Mouse (Mus musculus) kidney, postnatal 36 days (tissue): ENCODE results near the gene Ermap.
A peak's percentile ranks its signal among the peaks of the same experiment; 100 is the strongest.

Source experiments
- DNase-seq, 2 experiments: peaks; one replicate each; pipeline ENCODE4 v3.0.0; 2021 to 2022; ENCODE audit warnings: mixed read lengths in 2 of 2

The Ermap gene

DNA sequence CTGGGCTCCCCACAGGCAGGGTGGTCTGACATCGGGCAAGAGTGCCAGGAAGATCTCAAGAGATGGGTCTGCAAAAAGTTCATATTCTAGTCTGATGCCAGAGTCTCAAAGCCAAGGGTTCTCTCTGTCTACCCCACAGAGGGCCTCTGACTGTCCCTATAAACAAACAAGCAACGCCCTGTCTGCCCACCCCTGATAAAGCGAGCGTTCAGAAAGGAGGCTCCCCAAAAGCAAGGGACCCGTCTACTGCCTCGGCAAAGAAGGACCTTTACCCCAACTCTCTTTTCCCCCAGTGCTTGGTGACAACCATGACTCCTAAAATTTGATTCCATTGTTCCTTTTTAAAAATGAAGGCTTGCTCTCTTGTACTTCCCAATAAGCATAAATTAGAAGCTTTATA lies at the start of gene Ermap:
TSS of gene Ermap (minus strand) at position 148 of the 400 bp plus-strand sequence.
- no peak for DNase-seq

DNA sequence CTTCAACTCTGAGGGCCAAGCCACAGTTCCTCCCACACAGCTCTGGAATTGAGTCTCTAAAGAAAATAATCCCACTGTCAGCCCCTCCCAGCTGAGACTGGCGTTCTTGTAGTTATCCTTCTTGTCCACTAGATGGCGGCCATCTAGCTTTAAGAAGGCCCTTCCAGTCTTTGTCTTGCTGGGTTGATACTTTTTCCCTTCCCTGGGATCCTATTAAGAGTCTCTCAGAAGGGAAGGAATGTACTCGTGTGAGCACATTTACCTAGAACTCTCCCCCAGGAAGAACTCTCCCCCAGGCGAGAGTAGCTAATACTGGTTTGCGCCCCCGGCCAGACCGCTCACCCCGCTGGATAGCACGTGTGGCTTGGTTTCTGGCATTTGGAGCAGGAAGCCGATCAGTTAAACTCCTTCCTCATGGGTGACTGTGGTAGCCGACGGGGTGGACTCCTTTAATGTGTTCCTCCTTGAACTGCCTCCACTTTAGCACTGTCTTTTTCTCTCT lies 49.4 kb upstream of the Ermap start:
- peak in 1 of 2 experiments; percentile 39 for DNase-seq

DNA sequence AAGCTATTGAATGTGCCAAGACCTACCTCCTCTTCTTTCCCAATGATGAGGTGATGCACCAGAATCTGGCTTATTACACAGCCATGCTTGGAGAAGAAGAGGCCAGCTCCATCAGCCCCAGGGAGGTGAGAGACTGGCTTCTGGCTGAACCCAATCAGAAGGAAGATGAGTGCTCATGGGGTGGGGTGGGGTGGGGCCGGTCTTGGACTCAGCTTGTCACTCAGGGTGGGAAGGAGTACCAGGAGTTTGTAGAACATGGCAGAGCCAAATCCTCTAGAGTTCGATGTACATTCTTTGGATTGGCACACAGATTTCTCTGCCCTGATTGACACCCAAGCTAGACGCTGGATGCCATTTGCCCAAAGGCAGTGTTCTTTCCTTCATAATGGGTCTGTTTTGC lies 48.9 kb upstream of the Ermap start:
- DNase-seq = no peak

DNA sequence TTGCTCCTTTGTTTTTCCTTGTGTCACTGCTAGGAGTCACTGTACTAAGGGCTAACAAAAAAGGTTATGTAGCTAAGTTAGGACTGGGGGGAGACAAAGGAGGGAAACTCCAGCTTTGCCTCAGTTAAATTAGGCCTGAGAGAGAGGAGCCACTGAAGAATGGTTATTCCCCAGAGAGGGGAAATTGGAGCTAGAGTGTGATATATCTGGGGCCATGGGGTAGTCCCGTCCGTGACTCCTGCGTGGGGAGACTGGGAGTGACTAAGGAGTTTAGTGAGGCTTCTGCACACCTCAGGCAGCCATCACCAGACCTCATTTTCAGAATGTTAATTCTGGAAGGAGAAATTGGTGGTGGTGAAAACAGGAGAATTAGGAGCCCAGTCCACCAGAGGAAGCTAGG lies 44.5 kb upstream of the Ermap start:
- no peak for DNase-seq

DNA sequence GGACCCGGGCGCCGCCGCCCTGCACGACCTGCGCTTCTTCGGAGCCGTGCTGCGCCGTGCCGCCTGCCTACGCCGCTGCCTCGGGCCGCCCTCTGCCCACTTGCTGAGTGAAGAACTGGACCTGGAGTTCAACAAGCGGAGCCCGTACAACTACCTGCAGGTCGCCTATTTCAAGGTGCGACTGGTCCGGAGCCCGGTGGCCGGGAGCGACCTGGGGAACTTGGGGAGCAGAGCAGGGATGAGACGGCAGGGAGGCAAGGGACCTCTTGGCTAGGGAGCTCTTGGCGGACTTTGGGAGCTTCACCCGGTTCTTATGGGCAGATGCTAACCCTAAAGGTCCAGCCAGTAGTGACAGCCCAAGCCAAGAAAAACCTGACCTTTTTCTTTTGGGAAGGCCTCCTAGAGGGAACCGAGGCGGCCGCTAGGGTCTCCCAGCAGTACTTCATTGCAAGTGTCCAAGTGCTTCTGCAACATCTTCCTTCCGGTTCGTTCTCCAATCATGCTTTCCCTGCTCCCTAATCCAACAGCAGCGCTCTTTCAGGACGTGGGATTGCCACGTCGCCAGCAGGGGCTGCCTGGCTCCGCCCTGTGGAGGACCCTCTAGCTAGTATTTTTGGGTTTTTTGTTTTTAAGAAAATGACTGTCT lies 43.6 kb upstream of the Ermap start:
- DNase-seq = peak in 1 of 2 experiments; percentile 62

DNA sequence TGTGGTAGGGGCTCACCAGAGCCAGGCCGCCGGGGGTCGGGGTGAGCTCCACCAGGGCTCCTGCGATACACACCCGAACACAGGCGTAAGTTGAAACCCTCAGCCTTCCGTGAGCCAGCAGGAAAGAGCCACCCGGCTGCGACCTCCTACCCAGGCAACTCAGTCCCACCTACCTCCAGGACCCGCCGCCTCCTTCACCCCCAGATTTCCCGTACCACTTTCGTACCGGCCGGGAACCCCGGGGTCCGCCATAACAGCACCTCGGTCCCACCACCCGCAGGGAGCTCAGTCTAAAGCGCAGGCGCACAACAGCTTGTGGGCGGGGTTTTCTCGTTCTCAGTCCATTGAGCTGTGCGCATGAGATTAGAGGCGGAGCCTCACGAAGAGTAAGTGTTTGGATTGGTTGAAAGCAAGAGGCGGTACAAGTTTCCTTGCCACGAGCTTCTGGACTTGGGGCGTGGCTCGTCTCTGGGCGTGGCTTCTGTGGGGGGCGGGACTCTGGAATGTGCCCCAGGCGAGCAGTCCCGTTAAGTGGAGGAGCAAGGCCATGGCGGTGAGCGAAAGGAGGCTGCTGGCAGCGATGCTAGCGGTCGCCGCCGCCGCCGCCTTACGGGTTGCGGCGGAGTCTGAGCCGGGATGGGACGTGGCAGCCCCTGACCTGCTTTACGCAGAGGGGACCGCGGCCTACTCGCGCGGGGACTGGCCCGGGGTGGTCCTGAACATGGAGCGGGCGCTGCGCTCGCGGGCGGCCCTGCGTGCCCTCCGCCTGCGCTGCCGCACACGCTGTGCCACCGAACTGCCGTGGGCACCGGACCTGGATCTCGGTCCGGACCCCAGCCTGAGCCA lies 42.8 kb upstream of the Ermap start, which contains the start of the genes AU022252 and P3h1:
TSS of gene AU022252 (minus strand) at position 303 of the 846 bp plus-strand sequence.
TSS of gene P3h1 (plus strand) at position 506 of the 846 bp plus-strand sequence.
- DNase-seq = peak; percentile 100

DNA sequence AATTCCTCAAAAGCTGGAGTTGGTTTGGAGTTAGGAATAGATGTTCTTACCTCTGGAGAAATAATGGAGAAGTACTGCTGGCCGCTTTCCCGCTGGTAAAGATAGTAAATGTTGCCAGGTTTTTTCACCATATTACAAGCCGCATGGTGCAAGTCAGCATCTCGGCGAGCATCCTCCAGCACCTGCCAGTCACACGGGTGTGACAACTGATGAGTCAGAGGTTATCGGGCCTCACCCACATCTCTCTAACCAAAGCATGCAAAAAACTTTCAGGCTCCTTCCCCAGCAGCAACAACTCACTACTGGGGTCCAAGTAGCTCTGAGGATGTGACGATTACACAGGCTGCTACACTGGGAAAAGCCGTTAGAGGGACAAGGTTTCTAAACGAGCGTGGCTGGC lies 36.9 kb upstream of the Ermap start:
- no peak for DNase-seq

DNA sequence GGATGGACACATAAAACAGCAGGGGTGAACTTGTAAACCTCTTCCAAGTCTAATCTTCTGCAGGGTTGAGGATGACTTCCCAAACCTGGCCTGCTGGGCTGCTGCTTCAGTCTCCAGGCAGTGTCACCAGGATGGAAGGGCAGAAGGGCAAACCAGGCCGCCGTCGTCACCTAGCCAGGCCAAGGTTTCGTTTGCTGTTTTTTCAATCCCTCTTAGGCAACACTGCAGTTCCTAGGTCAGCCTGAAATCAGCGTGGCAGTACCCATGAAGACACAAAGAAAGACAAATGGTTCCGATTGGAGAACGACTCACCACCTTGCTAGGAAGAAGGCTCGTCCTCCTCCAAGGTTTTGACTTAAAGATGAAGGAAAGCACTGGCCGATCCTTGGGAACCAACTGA lies 35.9 kb upstream of the Ermap start:
- DNase-seq = no peak

DNA sequence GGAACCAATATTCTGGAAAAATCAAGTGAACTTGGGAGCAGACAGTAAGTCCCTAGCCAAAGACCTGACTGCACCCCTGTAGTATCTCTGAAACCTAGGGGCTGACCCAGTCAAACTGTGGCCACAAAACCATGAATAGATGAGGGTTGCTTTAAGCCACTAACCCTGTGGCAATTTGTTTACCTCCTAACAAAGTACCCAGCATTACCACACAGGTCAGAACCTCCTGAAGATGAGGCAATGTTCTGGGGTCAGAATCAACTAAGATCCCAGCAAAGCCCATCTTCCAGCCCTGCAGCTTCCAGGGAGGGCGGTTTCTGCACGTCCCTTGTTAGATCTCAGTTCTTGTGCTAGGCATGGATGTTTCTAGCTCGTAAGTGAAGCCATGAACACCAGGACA lies 34.7 kb upstream of the Ermap start:
- DNase-seq = no peak

DNA sequence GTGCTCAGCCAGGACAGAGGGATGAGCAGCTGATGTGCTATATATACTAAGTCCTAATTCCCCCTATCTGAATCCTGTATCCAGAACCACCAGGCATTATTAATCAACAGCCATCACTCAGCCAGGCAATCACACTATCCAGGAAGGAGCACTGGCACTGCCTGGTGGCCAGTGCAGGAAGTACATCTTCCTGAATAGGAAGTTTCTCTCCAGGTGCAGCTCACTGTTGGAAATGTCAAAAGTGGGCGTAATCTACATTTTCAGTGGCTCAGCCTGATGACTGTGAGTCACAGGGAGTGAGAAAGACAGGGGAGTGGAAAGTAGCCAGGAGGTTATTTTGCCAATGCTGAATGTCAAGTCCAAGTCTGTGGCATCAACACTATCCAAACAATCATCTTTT lies 33.9 kb upstream of the Ermap start:
- DNase-seq = peak; percentile 34 to 68

DNA sequence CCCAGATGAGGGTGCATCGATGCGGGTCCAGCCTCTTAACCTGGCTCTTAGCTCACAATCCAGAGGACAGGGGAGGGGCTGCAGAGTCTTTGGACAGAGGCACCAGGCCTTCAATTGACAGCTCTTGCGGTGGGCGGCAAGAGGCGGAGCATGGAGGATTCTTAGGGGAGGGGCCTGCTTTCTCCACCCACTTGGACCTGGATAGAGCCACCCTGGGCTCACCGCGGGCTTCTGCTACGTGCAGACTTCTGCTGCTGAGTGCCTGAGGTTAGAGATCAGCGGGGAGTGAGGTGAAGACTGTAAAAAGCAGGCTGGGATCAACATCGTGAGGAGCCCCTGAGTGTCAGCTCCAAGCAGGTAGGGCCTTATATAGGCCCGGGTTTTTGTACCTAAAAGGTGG lies 28.4 kb upstream of the Ermap start, which contains the start of gene Tmem269:
TSS of gene Tmem269 (minus strand) at position 49 of the 400 bp plus-strand sequence.
- DNase-seq = no peak

DNA sequence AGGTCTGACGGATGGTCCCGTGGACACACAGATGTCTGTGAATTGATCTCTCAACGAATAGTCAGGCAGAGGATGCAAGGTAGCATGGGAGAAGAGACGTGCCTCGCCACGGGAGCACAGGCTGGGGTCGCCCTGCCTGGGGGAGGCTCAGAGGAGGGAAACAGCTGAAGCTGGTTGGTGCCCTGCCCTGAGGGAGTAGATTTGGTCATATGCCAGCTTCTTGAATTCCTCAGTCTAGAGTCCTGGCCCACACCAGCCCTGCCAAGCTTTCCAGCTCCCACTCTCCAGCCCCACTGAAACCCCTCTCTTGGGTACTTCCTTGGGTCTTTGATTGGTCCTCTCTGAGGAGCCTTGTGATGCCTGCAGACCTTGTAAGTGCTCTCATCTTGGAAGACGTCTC lies 26.9 kb upstream of the Ermap start:
- no peak for DNase-seq

DNA sequence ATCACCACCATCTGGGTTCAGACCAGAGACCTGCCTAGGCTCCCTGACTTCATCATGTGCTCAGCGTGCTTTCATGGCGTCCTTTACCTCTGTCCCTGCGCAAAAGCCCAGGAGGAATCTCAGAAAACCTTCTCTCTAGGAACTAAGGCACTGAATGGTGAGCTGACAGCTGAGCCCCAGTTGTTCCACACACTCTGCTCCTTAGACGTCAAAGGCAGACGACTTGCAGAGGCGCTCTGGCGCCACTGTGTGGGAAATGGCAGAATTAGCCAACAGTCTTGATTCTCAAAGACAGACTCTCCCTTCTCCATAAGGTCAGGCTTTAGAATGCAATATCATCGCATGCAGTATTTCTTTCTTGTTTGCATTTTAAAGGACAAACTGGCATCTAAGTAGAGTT lies 14.9 kb upstream of the Ermap start:
- DNase-seq = peak; percentile 64 to 87

DNA sequence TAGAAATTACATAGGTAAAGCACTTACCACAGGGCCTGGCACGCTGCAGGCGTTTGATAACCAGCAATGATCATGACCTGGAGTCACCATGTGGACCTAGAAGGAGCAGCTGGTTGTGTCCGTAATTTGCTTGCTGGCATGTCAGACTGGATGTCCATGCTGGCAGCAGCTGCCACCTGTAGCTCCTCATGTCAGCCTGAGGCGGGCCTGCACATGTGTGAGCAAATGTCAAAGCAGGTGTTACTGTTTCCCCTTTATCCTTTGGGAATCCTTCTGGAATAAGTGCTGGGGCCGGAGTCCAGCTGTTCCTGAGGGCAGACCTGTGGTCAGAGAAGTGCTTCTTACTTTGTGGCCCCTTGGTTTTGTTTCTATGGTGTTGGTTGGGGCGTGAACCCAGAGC lies 8.3 kb upstream of the Ermap start:
- no peak for DNase-seq

DNA sequence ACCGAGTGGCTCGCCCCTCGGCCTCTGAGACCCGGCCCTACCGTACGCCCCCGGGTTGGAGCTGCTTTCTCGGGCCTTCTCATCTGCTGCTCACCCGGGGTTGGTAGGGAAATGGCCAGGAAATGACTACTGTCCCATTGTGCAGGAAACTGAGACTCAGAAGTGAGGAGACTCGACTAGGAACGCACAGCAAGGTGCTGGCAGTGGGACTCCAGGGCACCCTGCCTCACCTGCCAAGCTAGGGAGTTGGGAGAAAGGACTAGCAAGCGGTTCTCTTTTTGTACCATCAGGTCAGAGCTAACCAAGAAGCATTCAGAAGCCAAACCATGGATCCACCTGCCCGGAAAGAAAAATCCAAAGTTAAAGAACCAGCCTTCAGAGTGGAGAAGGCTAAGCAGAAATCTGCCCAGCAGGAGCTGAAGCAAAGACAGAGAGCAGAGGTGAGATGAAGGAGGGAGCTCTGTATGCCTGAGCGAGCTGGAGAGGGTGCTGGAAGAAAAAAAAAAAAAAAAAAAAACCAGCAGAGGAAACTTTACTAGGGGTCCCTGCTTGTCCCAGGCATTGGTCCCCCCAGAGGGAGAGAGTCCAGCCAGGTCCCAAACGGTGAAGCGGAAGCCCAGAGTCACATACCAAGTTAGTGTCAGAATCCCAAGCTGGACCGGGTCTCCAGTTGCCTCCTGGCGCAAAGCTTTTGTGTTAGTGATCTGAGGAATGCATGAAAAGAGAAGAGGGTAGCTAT lies 5.9 kb upstream of the Ermap start:
- no peak for DNase-seq

DNA sequence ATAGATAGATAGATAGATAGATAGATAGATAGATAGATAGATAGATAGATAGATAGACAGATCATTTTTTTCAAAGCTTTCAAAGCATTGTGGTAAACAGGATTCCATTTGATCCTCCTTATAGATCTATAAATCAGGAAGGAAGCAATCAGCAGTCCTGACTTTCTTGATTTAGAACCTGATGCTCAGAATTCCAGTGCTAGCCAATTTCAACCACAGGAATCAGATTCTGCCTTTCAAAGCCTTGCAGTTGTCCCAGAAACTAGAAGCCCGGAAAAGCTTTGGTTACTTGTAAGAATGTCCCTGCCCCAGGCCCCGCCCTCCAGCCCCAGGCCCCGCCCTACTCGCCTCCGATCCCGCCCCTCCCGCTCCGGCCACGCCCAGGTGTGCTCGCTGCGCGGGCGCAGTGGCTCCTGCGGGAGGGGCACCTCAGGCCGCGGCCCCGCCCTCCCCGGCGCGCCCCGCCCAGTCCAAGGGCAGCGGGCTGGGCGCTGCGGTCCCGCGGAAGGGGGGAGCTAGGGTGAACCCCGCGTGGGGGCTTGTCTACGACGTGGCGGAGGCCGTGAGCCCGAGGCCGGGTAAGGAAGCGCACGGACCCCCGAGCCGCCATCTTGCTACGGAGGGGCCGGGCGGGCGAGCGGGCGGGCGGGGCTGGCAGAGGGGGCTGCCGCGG lies 5.2 kb upstream of the Ermap start, which contains the start of gene Svbp:
TSS of gene Svbp (plus strand) at position 398 of the 673 bp plus-strand sequence.
- DNase-seq = peak; percentile 85 to 96

DNA sequence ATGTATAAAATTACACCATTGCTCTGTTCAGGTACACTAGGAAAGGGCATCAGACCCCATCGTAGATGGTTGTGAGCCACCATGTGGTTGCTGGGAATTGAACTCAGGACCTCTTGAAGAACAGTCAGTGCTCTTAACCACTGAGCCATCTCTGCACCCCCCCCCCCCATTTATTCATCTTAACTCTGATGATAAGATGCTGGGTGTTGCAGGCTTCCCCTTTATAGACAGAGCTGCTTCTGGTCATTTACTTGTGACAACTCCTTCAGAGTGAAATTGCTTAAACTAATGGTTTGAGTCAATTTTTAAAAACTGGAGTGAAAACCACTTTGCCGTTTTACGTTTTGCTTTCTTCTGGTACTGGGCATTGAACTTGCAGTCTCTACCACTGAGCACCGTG lies 2.9 kb upstream of the Ermap start:
- DNase-seq = no peak

DNA sequence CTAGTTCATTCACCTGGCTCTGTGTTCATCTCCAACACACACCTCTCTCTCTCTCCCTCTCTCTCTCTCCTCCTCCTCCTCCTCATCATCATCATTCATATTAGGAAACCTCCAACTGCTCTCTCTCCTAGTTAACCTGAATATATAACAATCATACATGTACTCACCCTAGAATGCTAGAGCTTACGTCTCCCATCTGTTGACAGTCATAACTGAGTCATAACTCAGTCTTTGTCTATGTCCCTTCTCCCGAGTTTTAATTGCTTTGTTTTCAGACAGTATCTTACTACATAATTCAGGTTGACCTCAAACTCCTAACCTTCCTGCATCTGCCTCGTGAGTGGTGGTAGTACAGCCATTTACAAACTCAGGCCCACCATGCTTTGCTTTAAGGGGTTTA lies 1.5 kb upstream of the Ermap start:
- DNase-seq = no peak

DNA sequence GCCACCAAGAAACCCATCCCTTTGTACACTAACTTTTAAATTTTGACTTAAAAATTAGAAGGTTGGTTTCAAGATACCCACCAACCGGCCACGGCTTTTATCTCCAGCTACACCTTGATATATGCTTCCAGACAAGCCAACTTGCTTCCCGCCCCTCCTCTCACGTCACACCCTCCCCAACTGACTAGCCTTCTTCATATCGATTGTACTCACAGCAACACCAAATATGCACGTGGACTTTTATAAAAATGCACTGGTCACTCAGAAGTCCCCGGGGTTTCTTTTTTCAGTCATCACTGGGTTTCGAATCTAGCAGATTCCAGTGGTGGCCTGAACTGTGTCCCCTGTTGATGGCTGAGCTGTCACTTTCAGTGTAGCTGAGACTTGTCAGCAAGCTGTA lies 807 bp upstream of the Ermap start:
- no peak for DNase-seq

DNA sequence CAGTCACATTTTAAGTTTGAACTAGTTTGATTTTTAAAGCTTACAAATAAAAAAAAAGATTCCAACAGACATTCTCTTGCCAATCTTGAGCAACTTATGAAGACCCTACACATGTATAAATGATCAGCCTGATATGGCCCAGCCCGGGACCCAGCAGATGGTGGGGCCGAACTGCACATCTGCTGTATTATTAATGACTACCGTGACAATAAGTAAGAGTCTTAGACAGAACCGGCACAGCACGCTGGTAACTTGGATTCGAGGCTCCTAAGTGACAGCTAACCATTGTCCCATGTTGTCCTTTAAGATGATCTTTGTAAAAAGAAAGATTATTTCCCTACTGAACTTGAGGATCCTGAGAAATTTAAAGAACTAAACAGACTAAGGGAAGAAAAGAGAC lies 419 bp downstream of the Ermap start:
- no peak for DNase-seq

DNA sequence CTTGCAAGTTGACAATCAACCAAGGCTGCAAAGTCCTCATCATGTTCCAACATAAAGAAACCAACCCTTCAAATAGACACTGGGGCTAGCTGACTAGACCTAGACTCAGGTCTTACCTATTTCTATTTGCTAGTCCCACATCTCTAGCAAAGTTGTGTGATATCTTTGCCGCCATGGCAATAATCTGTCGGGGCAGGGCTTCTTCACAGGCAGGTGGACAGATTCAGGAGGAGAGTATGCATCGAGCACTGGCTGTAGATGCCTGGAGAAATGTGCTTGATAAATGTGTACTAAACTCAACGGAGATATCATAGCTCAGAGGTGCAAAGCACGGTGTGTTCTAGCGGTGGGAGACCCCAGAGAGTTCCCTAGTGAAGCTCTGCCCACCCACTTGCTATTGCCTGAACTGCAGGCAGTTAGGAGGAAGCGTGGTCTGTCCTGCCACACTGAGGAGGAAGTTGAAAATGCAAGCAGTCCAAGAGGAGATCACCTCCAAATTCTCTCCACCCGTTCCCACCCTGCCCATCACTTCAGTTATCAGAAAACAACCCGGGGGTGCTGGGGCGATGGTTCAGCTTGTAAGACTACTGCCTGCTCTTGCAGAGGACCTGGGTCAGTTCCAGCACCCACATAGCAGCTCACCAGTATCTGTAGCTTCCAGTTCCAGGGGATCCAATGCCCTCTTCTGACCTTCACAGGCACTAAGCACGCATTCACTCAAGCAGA lies 1.6 kb downstream of the Ermap start:
- no peak for DNase-seq

DNA sequence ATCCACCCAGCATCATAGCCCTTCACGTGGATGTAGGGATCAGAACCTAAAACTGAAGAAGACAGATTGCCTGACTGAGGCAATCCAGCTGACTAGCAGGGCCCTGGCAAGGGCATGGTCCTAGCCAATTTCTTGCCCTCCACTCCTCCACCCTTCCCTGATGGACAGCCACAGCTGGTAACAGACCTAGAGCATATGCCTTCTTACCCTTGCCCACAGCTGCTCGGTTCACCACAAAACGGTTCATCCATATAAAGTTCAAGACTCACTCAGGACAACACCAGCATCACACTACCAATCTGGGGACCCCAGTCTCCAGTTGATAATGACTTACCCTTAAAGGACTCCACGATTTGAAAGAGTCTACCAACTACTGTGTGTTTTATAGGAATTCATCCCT lies 4.0 kb downstream of the Ermap start:
- DNase-seq = no peak
